Comparison of ENCODE assay signal across 18 mouse cellular contexts in genomic region chr7:110204208-110204607, GRCm38 (mm10).
"Had no signal": no experiment of that assay in that cellular context is flagged by ENCODE, and none has a peak within 500 bp of the region (broad histone marks: within the 10 kb centered on the region; RNA-seq: fewer than 3 reads in every experiment).

No protein-coding gene starts in this region.

- H3K4me1 ChIP-seq: kidney, embryonic 15.5 days; neural tube, embryonic 12.5 days; neural tube, embryonic 15.5 days had no signal

- H3K9ac ChIP-seq: kidney, embryonic 15.5 days; liver, embryonic 13.5 days; neural tube, embryonic 12.5 days; neural tube, embryonic 15.5 days had no signal

- H3K27ac ChIP-seq: kidney, embryonic 15.5 days; left cerebral cortex, adult 2 months; liver, embryonic 13.5 days; neural tube, embryonic 12.5 days; neural tube, embryonic 15.5 days; stomach, postnatal 0 days had no signal

- DNase-seq: kidney, adult 8-10 months; kidney, postnatal 10 days; kidney, postnatal 36 days; layer of hippocampus, postnatal 36 days; liver, embryonic 13.5 days; lung, adult 2 months; midbrain, embryonic 14.5 days; right cerebral cortex, adult 18-20 months; right cerebral cortex, postnatal 14 days; right cerebral cortex, postnatal 4 days; thymus, postnatal 25 days had no signal

- H3K4me3 ChIP-seq: kidney, embryonic 15.5 days; left cerebral cortex, adult 2 months; liver, embryonic 13.5 days; megakaryocyte, embryonic 14.5 days; neural tube, embryonic 12.5 days; neural tube, embryonic 15.5 days had no signal

- H3K36me3 ChIP-seq: kidney, embryonic 15.5 days; liver, embryonic 13.5 days; neural tube, embryonic 12.5 days; neural tube, embryonic 15.5 days had no signal

- H3K4me2 ChIP-seq: kidney, embryonic 15.5 days; liver, embryonic 13.5 days; midbrain, embryonic 11.5 days; neural tube, embryonic 12.5 days; neural tube, embryonic 15.5 days had no signal

- H3K9me3 ChIP-seq: liver, embryonic 13.5 days had no signal

- H3K27me3 ChIP-seq: kidney, embryonic 15.5 days; liver, embryonic 13.5 days; megakaryocyte, embryonic 14.5 days; neural tube, embryonic 12.5 days; neural tube, embryonic 15.5 days had no signal
